Comparison of ENCODE assay signal across 10 mouse cellular contexts in genomic region chr17:56148280-56148679, GRCm38 (mm10). TPM values are rescaled to one million over a fixed set of nuclear protein-coding genes. Genes with fewer than 3 reads are reported as not detected.
DNase-seq lines count a peak whose midpoint lies in the region; ATAC-seq and TF ChIP-seq lines count a peak whose summit lies in the region.
"Had no signal": no experiment of that assay in that cellular context is flagged by ENCODE, and none has a peak within 500 bp of the region (broad histone marks: within the 10 kb centered on the region; RNA-seq: fewer than 3 reads in every experiment).

No protein-coding gene starts in this region.

- H3K27me3 ChIP-seq in spleen, adult 2 months (ENCODE audit: control insufficient read depth, insufficient read depth, low read length): no peaks in the 10 kb centered on the region
- peaks cover 86% of the 10 kb centered on the region for H3K27me3 ChIP-seq in forebrain, embryonic 13.5 days
- H3K27me3 ChIP-seq in intestine, embryonic 14.5 days (replicated peaks; ENCODE audit: control insufficient read depth, insufficient read depth, low read length): peaks cover 58% of the 10 kb centered on the region
- H3K27me3 ChIP-seq in neural tube, embryonic 13.5 days: peaks cover 80% of the 10 kb centered on the region

- no peak for TF ChIP-seq CTCF in spleen, adult 2 months (IDR thresholded peaks at IDR 0.05; ENCODE audit: extremely low read depth, insufficient read depth, insufficient read length, insufficient replicate concordance)

- DNase-seq in spleen, adult 2 months (ENCODE audit: low read depth in 1 of 2, low spot score in 2 of 2): peak; percentile 31 to 44
- no peak for DNase-seq in spleen, postnatal 10 days (ENCODE audit: low spot score in 2 of 2)
- DNase-seq in intestine, embryonic 14.5 days (ENCODE audit: low spot score): no peak
- DNase-seq in adrenal gland, postnatal 4 days (ENCODE audit: low spot score in 2 of 2): no peak
- DNase-seq in right cerebral cortex, adult 18-20 months: no peak

- peaks cover 6% of the 10 kb centered on the region for H3K4me1 ChIP-seq in spleen, adult 2 months (ENCODE audit: control insufficient read depth, insufficient read depth, insufficient read length)
- peaks cover 14% of the 10 kb centered on the region for H3K4me1 ChIP-seq in forebrain, embryonic 13.5 days
- H3K4me1 ChIP-seq in intestine, embryonic 14.5 days (replicated peaks; ENCODE audit: control insufficient read depth, insufficient read depth, low read length): no peaks in the 10 kb centered on the region
- peaks cover 15% of the 10 kb centered on the region for H3K4me1 ChIP-seq in neural tube, embryonic 13.5 days (replicated peaks)

- WGBS in spleen, adult 2 months: 22% methylated on average over 9 of the region's 9 CpGs
- 19% methylated on average over 9 of the region's 9 CpGs for WGBS in forebrain, embryonic 13.5 days
- 20% methylated on average over 9 of the region's 9 CpGs for WGBS in intestine, embryonic 14.5 days
- 19% methylated on average over 9 of the region's 9 CpGs for WGBS in neural tube, embryonic 13.5 days

- no peaks in the 10 kb centered on the region for H3K36me3 ChIP-seq in spleen, adult 2 months (ENCODE audit: control insufficient read depth, insufficient read depth, low read length)
- H3K36me3 ChIP-seq in forebrain, embryonic 13.5 days (ENCODE audit: poor library complexity, severe bottlenecking): no peaks in the 10 kb centered on the region
- H3K36me3 ChIP-seq in intestine, embryonic 14.5 days (ENCODE audit: control insufficient read depth, insufficient read depth, low read length): no peaks in the 10 kb centered on the region
- no peaks in the 10 kb centered on the region for H3K36me3 ChIP-seq in neural tube, embryonic 13.5 days

- no peak for TF ChIP-seq POLR2A in spleen, adult 2 months (IDR thresholded peaks at IDR 0.05; ENCODE audit: low read depth, low read length)

- H3K27ac ChIP-seq in spleen, adult 2 months (ENCODE audit: insufficient read depth, low read length): no peak overlapping the region
- no peak overlapping the region; the same call in 1 of the 2 replicates for H3K27ac ChIP-seq in forebrain, embryonic 13.5 days
- no peak overlapping the region for H3K27ac ChIP-seq in intestine, embryonic 14.5 days (ENCODE audit: low read depth)
- no peak overlapping the region for H3K27ac ChIP-seq in neural tube, embryonic 13.5 days (replicated peaks)

- H3K4me3 ChIP-seq in spleen, adult 2 months (ENCODE audit: extremely low read depth, insufficient read depth, insufficient read length): peak overlapping the region; percentile 46; the same call in 1 of the 2 replicates
- 0 out of 2 replicates have a peak overlapping the region, but pooled peaks have one; percentile 28 for H3K4me3 ChIP-seq in forebrain, embryonic 13.5 days
- no peak overlapping the region; the same call in 1 of the 2 replicates for H3K4me3 ChIP-seq in intestine, embryonic 14.5 days (ENCODE audit: low read depth, low read length)
- H3K4me3 ChIP-seq in neural tube, embryonic 13.5 days: peak overlapping the region; percentile 35

- H3K9me3 ChIP-seq in forebrain, embryonic 13.5 days (replicated peaks): no peaks in the 10 kb centered on the region
- no peaks in the 10 kb centered on the region for H3K9me3 ChIP-seq in intestine, embryonic 14.5 days (ENCODE audit: control insufficient read depth, low read length)
- H3K9me3 ChIP-seq in neural tube, embryonic 13.5 days: no peaks in the 10 kb centered on the region

- peak overlapping the region; percentile 56 for H3K4me2 ChIP-seq in forebrain, embryonic 13.5 days
- H3K4me2 ChIP-seq in intestine, embryonic 14.5 days (ENCODE audit: low read length): peak overlapping the region; percentile 38
- H3K4me2 ChIP-seq in neural tube, embryonic 13.5 days: peak overlapping the region; percentile 67

- H3K9ac ChIP-seq in forebrain, embryonic 13.5 days: no peak overlapping the region
- H3K9ac ChIP-seq in intestine, embryonic 14.5 days (ENCODE audit: low read length): no peak overlapping the region
- peak overlapping the region; percentile 70 for H3K9ac ChIP-seq in neural tube, embryonic 13.5 days

- ATAC-seq in forebrain, embryonic 13.5 days: no peak
- 0 out of 2 replicates have a peak, but pooled peaks have one; percentile 28 for ATAC-seq in intestine, embryonic 14.5 days (replicated peaks; ENCODE audit: low FRiP score, low TSS enrichment, low read depth)
- 0 out of 2 replicates have a peak, but pooled peaks have one; percentile 15 for ATAC-seq in neural tube, embryonic 13.5 days (ENCODE audit: low read depth)
- no peak for ATAC-seq in activated CD4-positive, CD25-positive, alpha-beta regulatory T cell, adult 4 months
- ATAC-seq: Patski had no signal

RNA-seq across cellular contexts. Expression of gene Sema6b, which starts 8.1 kb away (rescaled TPM):
- 9.1 and 11.8 TPM in 2 replicates for polyA plus RNA-seq in spleen, adult 2 months (2012; rRNA removed)
- 4.2 and 4.3 TPM in 2 replicates for polyA plus RNA-seq in forebrain, embryonic 13.5 days (2015; fragmentation: Nextera tagmentation; extraction: Ambion mirVana)
- polyA plus RNA-seq in intestine, embryonic 14.5 days (2014; fragmentation: Nextera tagmentation; extraction: Ambion mirVana): 0.86 and 1.3 TPM in 2 replicates
- 10.9 and 11.1 TPM in 2 replicates for polyA plus RNA-seq in neural tube, embryonic 13.5 days (2015; fragmentation: Nextera tagmentation; extraction: Ambion mirVana)
- 10 to 100 TPM in 1 of 2 experiments, 1 to 10 TPM in 1; 9.6 to 12.2 TPM for total RNA-seq in adrenal gland, postnatal 4 days (2021)
- not detected for polyA plus RNA-seq in activated CD4-positive, CD25-positive, alpha-beta regulatory T cell, adult 4 months (2017; shearing (Covaris generic))

RNA-seq across cellular contexts. Expression of gene Tnfaip8l1, which starts 14.0 kb away (rescaled TPM):
- polyA plus RNA-seq in spleen, adult 2 months (2012; rRNA removed): 6.6 and 7.3 TPM in 2 replicates
- polyA plus RNA-seq in forebrain, embryonic 13.5 days (2015; fragmentation: Nextera tagmentation; extraction: Ambion mirVana): 8.0 and 8.4 TPM in 2 replicates
- 11.3 and 14.0 TPM in 2 replicates for polyA plus RNA-seq in intestine, embryonic 14.5 days (2014; fragmentation: Nextera tagmentation; extraction: Ambion mirVana)
- polyA plus RNA-seq in neural tube, embryonic 13.5 days (2015; fragmentation: Nextera tagmentation; extraction: Ambion mirVana): 8.5 and 9.1 TPM in 2 replicates
- total RNA-seq in adrenal gland, postnatal 4 days (2021): 1 to 10 TPM; 8.0 to 9.2 TPM
- 10 to 100 TPM; 34.9 to 38.7 TPM for polyA plus RNA-seq in activated CD4-positive, CD25-positive, alpha-beta regulatory T cell, adult 4 months (2017; shearing (Covaris generic))

RNA-seq across cellular contexts. Expression of gene Lrg1, which starts 26.5 kb away (rescaled TPM):
- polyA plus RNA-seq in spleen, adult 2 months (2012; rRNA removed): 56.0 and 79.2 TPM in 2 replicates
- not detected in 2 replicates for polyA plus RNA-seq in forebrain, embryonic 13.5 days (2015; fragmentation: Nextera tagmentation; extraction: Ambion mirVana)
- polyA plus RNA-seq in intestine, embryonic 14.5 days (2014; fragmentation: Nextera tagmentation; extraction: Ambion mirVana): 0.16 TPM in 1 of 2 replicates, not detected in the other
- 0.22 TPM in 1 of 2 replicates, not detected in the other for polyA plus RNA-seq in neural tube, embryonic 13.5 days (2015; fragmentation: Nextera tagmentation; extraction: Ambion mirVana)
- 10 to 100 TPM in 1 of 2 experiments, 1 to 10 TPM in 1; 5.5 to 10.1 TPM for total RNA-seq in adrenal gland, postnatal 4 days (2021)
- under 1 TPM in 1 of 2 experiments, not detected in 1; 0.34 TPM for polyA plus RNA-seq in activated CD4-positive, CD25-positive, alpha-beta regulatory T cell, adult 4 months (2017; shearing (Covaris generic))
- polyA plus RNA-seq: embryonic facial prominence, embryonic 11.5 days had no signal

RNA-seq across cellular contexts. Expression of gene Plin5, which starts 30.9 kb away (rescaled TPM):
- polyA plus RNA-seq in spleen, adult 2 months (2012; rRNA removed): 0.30 and 0.36 TPM in 2 replicates
- polyA plus RNA-seq in forebrain, embryonic 13.5 days (2015; fragmentation: Nextera tagmentation; extraction: Ambion mirVana): 0.27 and 0.52 TPM in 2 replicates
- 0.58 TPM in 2 replicates for polyA plus RNA-seq in intestine, embryonic 14.5 days (2014; fragmentation: Nextera tagmentation; extraction: Ambion mirVana)
- 0.83 and 0.93 TPM in 2 replicates for polyA plus RNA-seq in neural tube, embryonic 13.5 days (2015; fragmentation: Nextera tagmentation; extraction: Ambion mirVana)
- total RNA-seq in adrenal gland, postnatal 4 days (2021): 10 to 100 TPM; 23.1 to 30.6 TPM
- polyA plus RNA-seq in activated CD4-positive, CD25-positive, alpha-beta regulatory T cell, adult 4 months (2017; shearing (Covaris generic)): not detected

RNA-seq across cellular contexts. Expression of gene Mydgf, which starts 35.4 kb away (rescaled TPM):
- 27.5 and 36.4 TPM in 2 replicates for polyA plus RNA-seq in spleen, adult 2 months (2012; rRNA removed)
- 56.8 and 64.5 TPM in 2 replicates for polyA plus RNA-seq in forebrain, embryonic 13.5 days (2015; fragmentation: Nextera tagmentation; extraction: Ambion mirVana)
- polyA plus RNA-seq in intestine, embryonic 14.5 days (2014; fragmentation: Nextera tagmentation; extraction: Ambion mirVana): 103 and 111 TPM in 2 replicates
- 67.4 and 74.2 TPM in 2 replicates for polyA plus RNA-seq in neural tube, embryonic 13.5 days (2015; fragmentation: Nextera tagmentation; extraction: Ambion mirVana)
- total RNA-seq in adrenal gland, postnatal 4 days (2021): 10 to 100 TPM; 65.9 to 66.3 TPM
- 10 to 100 TPM; 57.3 to 59.9 TPM for polyA plus RNA-seq in activated CD4-positive, CD25-positive, alpha-beta regulatory T cell, adult 4 months (2017; shearing (Covaris generic))

Comparison
In these comparisons a context has a peak if more than half of its experiments do, and no peak if none do; other contexts are left out.
1. DNase-seq: peak in spleen, adult 2 months (2 of 2); none in spleen, postnatal 10 days (0 of 2), intestine, embryonic 14.5 days (single experiment), adrenal gland, postnatal 4 days (0 of 2) and right cerebral cortex, adult 18-20 months (single experiment).
2. ATAC-seq: peak in intestine, embryonic 14.5 days (single experiment) and neural tube, embryonic 13.5 days (single experiment); none in forebrain, embryonic 13.5 days (single experiment) and activated CD4-positive, CD25-positive, alpha-beta regulatory T cell, adult 4 months (single experiment).
3. RNA of gene Lrg1, which starts 26.5 kb away (polyA plus RNA-seq): 56.0 to 79.2 TPM in spleen, adult 2 months; 0.34 TPM in activated CD4-positive, CD25-positive, alpha-beta regulatory T cell, adult 4 months, 0.22 TPM in neural tube, embryonic 13.5 days, 0.16 TPM in intestine, embryonic 14.5 days and not detected in forebrain, embryonic 13.5 days; every median in the first group is over 10 times any median in the second.
4. Peak in every context shown above with its lines, with median percentiles within 50 percentile points of each other: H3K4me2 ChIP-seq.